Mouse (Mus musculus) kidney, embryonic 15.5 days (tissue): ENCODE data around the gene Tab2. TPM values are rescaled to one million over a fixed set of nuclear protein-coding genes. Genes with fewer than 3 reads are reported as not detected.
A peak's percentile ranks its signal among the peaks of the same experiment; 100 is the strongest.

Experiments used
- ATAC-seq: fragments of 200-750 bp; cut with Nextera tagmentation; replicated peaks from 2 replicates; pipeline ENCODE4 v1.8.0; 2017; ENCODE audit warnings: moderate TSS enrichment; ENCODE audit not compliant: low FRiP score
- H3K27ac ChIP-seq: fragments of 300-500 bp; sonication (generic); 2 replicates; pipeline ENCODE4 v1.5.1; 2015; ENCODE audit warnings: mild to moderate bottlenecking, inconsistent platforms
- H3K27me3 ChIP-seq: fragments of 300-500 bp; sonication (generic); 2 replicates; pipeline ENCODE4 v1.6.1; 2015; ENCODE audit warnings: inconsistent platforms
- H3K36me3 ChIP-seq: fragments of 300-500 bp; sonication (generic); 2 replicates; pipeline ENCODE4 v1.6.1; 2015; ENCODE audit warnings: inconsistent platforms
- H3K4me1 ChIP-seq: fragments of 300-500 bp; sonication (generic); 2 replicates; pipeline ENCODE4 v1.6.1; 2015; ENCODE audit warnings: inconsistent platforms
- H3K4me2 ChIP-seq: fragments of 300-500 bp; sonication (generic); 2 replicates; pipeline ENCODE4 v1.6.1; 2015; ENCODE audit warnings: moderate library complexity, mild to moderate bottlenecking, inconsistent platforms
- H3K4me3 ChIP-seq: fragments of 300-500 bp; sonication (generic); replicated peaks from 2 replicates; pipeline ENCODE4 v1.5.1; 2015; ENCODE audit warnings: mild to moderate bottlenecking, inconsistent platforms
- H3K9ac ChIP-seq: fragments of 300-500 bp; sonication (generic); 2 replicates; pipeline ENCODE4 v1.6.1; 2015; ENCODE audit warnings: mild to moderate bottlenecking, inconsistent platforms
- H3K9me3 ChIP-seq: fragments of 300-500 bp; sonication (generic); replicated peaks from 2 replicates; pipeline ENCODE4 v1.6.1; 2016; ENCODE audit warnings: inconsistent platforms
- WGBS: fragments of 180-500 bp; shearing (Covaris S2); methylation state at CpG from one replicate; pipeline ENCODE4 v1.1.7; 2015; ENCODE audit warnings: mixed read lengths; 5-methylcytosine and 5-hydroxymethylcytosine counted together
- polyA plus RNA-seq: library from polyadenylated mRNA; unstranded; fragments of >200 nt; fragmentation: Nextera tagmentation; extraction: Ambion mirVana; gene quantifications from 2 replicates; pipeline ENCODE4 v1.2.1, GENCODE M21; 2015

Tab2 gene
- polyA plus RNA-seq = 19.8 and 20.6 TPM in 2 replicates

DNA sequence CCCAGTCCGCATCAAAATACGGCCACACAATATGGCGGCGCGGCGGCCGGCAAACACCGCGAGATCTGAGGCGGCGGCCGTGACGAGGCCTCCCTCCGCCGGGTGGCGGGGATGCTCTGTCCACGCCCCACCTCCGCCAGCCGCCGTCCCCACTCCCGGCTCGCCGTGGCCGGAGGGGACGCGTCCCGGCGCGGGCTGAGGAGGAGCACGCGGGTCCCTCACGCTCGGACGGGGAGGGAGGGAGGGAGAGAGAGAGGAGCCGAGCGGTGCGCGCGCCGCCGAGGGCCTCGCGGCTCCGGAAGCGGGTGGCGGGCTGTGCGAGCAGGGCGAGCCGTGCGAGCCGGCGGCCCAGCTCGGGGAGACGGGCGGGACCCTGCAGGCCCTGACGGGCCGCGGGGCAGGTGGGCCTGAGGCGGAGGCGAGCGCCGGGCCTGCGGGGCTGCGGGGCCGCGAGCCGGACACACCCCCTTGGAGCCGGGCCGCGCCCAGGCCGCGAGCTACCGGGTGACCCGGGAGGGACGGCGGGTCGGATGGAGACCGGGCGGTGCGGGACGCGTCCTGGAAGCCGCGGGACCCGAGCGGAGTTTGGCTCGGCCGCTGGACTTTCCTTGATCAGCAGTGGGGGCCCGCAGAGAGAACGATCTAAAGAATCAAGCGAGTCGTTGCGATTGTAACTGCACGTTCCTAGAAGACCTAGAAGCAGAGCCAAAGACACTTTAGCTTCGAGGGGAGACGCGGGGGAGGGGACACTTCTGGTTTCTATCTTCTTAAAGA lies at the start of gene Tab2:
Tab2 (minus strand) TSS at position 3 of the 774 bp plus-strand sequence.
- Histone ChIP-seq H3K27ac (peak within 1 kb of the TSS; percentile 99), H3K36me3 (no peaks in the 10 kb centered on the region), H3K4me1 (peaks cover 24% of the 10 kb centered on the region), H3K4me3 (peak within 1 kb of the TSS; percentile 94), H3K9me3 (no peaks in the 10 kb centered on the region), H3K9ac (peak within 1 kb of the TSS; percentile 98), H3K27me3 (no peaks in the 10 kb centered on the region), H3K4me2 (peak within 1 kb of the TSS; percentile 77)
- WGBS = under 1% methylated on average over 51 of the region's 97 CpGs
- peak; percentile 96 for ATAC-seq

- H3K36me3 ChIP-seq = no peaks in the 10 kb centered on the region
- ATAC-seq = no peak
- no peaks in the 10 kb centered on the region for H3K27me3 ChIP-seq
- no peak overlapping the region for H3K9ac ChIP-seq
- no peaks in the 10 kb centered on the region for H3K9me3 ChIP-seq
- H3K27ac ChIP-seq = no peak overlapping the region
- 68% methylated on average over 10 of the region's 10 CpGs for WGBS
- H3K4me1 ChIP-seq = no peaks in the 10 kb centered on the region
- H3K4me2 ChIP-seq = no peak overlapping the region
- no peak overlapping the region for H3K4me3 ChIP-seq
Observed at GRCm38 (mm10) chr10:7992258-7992919, 36.4 kb upstream of the Tab2 start.

DNA sequence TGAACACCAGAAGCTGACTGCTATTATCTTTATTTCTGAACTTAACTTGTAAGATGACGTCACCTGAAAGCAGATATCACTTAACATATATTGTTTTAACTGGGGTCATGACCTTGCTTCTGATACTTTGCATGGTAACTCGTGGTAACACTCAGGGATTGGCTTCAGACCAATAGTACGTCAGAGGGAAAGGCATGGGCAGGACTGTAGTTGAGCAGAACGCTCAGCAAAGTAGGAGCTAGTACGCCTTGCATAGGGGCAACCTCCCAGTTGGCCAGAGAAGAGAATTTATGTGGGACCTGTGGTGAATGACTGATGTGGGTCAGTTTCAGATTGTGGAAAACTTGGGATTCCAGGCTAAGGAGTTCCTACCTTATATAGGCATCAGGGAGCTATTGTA lies 35.6 kb upstream of the Tab2 start:
- Histone ChIP-seq H3K9me3 (no peaks in the 10 kb centered on the region), H3K4me2 (no peak overlapping the region), H3K27ac (no peak overlapping the region), H3K36me3 (no peaks in the 10 kb centered on the region), H3K9ac (no peak overlapping the region), H3K4me3 (no peak overlapping the region), H3K27me3 (no peaks in the 10 kb centered on the region), H3K4me1 (no peaks in the 10 kb centered on the region)
- no peak for ATAC-seq
- WGBS = 56% methylated on average over 5 of the region's 5 CpGs

DNA sequence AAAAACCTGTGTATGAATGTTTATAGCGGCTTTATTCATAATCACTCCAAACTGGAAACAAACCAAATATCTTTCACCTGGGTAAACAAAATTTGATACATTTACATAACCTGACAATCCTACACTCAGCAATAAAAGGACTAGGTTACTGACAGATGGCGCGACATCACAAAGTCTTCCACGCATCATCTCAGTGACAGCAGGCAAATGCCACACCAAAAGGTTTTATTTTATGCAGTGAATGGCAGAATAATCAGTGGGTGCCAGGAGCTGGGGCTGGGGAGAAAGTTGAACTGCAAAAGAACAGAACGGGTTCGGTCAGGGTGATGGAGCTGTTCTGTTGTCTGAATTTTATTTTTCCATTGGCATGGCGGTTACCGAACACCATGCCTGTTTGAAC lies 31.5 kb upstream of the Tab2 start:
- 88% methylated on average over 8 of the region's 8 CpGs for WGBS

GRCm38 (mm10) chr10:7976462-7976861 lies 20.4 kb upstream of the Tab2 start:
- no peak for ATAC-seq
- no peak overlapping the region for H3K4me2 ChIP-seq
- 97% methylated on average over 9 of the region's 9 CpGs for WGBS
- H3K9ac ChIP-seq = no peak overlapping the region
- H3K27me3 ChIP-seq = no peaks in the 10 kb centered on the region
- H3K9me3 ChIP-seq = no peaks in the 10 kb centered on the region
- H3K27ac ChIP-seq = no peak overlapping the region
- H3K4me3 ChIP-seq = no peak overlapping the region
- no peaks in the 10 kb centered on the region for H3K4me1 ChIP-seq
- H3K36me3 ChIP-seq = no peaks in the 10 kb centered on the region

More for the DNA sequence above, 31.5 kb upstream of the Tab2 start:
- no peaks in the 10 kb centered on the region for H3K9me3 ChIP-seq
- H3K9ac ChIP-seq = no peak overlapping the region
- H3K27ac ChIP-seq = no peak overlapping the region
- no peaks in the 10 kb centered on the region for H3K36me3 ChIP-seq
- ATAC-seq = no peak
- H3K4me3 ChIP-seq = no peak overlapping the region
- no peaks in the 10 kb centered on the region for H3K27me3 ChIP-seq
- no peaks in the 10 kb centered on the region for H3K4me1 ChIP-seq
- H3K4me2 ChIP-seq = no peak overlapping the region

DNA sequence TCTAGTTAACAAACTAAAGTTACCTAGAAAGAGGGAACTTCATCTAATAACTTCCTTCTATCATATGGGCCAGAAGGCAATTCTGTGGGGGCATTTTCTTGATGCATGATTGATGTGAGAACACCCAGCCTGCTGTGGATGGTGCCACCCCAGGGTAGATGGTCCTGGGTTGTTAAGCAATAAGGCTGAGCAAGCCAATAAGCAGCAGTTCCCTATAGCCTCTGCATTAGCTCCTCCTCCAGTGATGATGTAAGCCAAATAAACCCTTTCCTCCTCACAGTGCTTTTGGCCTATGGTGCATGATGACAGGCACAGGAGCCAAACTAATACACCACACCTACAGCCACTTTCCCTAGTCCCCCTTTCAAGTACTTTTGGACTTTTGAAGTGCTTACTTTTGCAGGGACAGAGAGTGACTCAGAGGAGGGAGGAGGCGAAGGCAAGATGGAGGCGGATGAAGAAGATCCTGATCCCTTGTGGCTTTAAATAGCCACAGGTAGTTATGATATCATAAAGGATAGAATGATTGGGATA lies 12.8 kb upstream of the Tab2 start:
- Histone ChIP-seq H3K27ac (no peak overlapping the region), H3K4me2 (no peak overlapping the region), H3K27me3 (no peaks in the 10 kb centered on the region), H3K9ac (no peak overlapping the region), H3K36me3 (no peaks in the 10 kb centered on the region), H3K4me1 (no peaks in the 10 kb centered on the region), H3K4me3 (no peak overlapping the region), H3K9me3 (no peaks in the 10 kb centered on the region)
- no peak for ATAC-seq
- 89% methylated on average over 2 of the region's 2 CpGs for WGBS

DNA sequence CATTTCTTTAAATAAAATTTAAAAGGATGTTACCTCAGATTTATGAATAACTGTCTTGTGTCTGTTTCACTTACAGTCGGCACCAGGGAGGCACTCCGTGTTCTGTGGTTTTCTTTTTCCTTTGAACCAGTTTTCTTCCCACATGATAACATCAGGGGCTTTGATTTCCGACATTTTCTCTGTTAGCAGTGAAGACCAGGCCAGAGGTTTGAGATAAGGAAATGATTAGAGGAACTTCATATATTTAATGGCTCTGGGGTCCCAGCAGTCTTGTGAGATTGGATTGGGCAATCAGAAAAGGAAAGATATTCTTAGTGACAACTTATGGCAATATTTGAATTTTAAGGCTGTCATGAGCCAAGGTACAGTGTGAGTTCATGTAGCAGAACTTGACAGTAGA lies 11.1 kb upstream of the Tab2 start:
- 54% methylated on average over 3 of the region's 3 CpGs for WGBS
- H3K9ac ChIP-seq = no peak overlapping the region
- no peaks in the 10 kb centered on the region for H3K36me3 ChIP-seq
- no peaks in the 10 kb centered on the region for H3K27me3 ChIP-seq
- no peak overlapping the region for H3K27ac ChIP-seq
- no peak overlapping the region for H3K4me3 ChIP-seq
- ATAC-seq = no peak
- H3K4me1 ChIP-seq = no peaks in the 10 kb centered on the region
- no peak overlapping the region for H3K4me2 ChIP-seq
- H3K9me3 ChIP-seq = no peaks in the 10 kb centered on the region

DNA sequence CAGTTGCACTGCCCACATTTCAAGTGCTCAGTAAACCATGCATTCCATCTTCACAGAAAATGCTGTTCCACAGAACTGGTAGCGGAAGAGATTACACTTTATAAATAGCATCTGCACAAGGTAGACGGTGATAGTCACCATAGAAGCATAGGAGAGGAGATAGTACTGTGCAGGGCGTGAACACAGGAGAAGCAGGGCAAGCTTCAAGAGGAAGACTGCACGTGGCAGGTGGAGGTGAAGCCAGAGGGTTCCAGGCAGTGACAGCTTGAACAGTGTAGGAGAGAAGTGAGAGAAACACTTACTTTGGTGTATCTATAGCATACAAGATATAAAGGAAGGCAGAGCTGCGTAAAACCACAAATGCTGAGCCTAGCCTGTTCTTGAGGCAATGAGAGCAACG lies 3.0 kb upstream of the Tab2 start:
- Histone ChIP-seq H3K4me2 (no peak overlapping the region), H3K4me3 (no peak overlapping the region), H3K9ac (no peak overlapping the region), H3K27ac (no peak overlapping the region), H3K36me3 (no peaks in the 10 kb centered on the region), H3K27me3 (no peaks in the 10 kb centered on the region), H3K9me3 (no peaks in the 10 kb centered on the region), H3K4me1 (peaks cover 8% of the 10 kb centered on the region)
- no peak for ATAC-seq
- 79% methylated on average over 6 of the region's 6 CpGs for WGBS

DNA sequence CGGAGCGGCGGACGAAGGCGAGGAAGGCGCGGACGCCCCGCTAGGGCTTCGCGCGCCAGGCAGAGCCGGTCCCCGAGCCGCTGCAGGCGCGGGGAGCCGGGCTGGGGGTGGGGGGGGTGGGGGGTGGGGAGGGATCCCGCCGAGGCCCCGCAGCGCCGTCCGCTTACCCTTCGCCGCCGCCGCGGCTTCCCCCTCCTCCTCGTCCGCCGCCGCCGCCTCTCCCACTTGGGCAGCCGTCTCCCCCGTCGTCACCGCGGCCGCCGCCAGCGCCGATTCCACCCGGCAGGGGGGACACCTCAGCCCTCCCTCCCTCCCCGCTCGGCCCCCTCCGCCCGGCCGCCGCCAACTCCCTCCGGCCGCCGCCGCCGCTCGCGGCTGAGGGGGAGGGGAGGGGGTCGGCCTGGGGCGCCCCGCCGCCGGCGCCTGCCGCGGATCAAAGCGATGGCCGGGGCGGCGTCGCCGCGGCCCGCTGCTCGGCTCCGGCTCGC lies 352 bp downstream of the Tab2 start:
- 0% methylated on average over 4 of the region's 76 CpGs for WGBS
- peak; percentile 80 for ATAC-seq
- Histone ChIP-seq H3K27me3 (no peaks in the 10 kb centered on the region), H3K27ac (peak overlapping the region; percentile 99), H3K4me2 (peak overlapping the region; percentile 77), H3K4me3 (peak overlapping the region; percentile 94), H3K4me1 (peaks cover 24% of the 10 kb centered on the region), H3K9me3 (no peaks in the 10 kb centered on the region), H3K9ac (peak overlapping the region; percentile 98), H3K36me3 (no peaks in the 10 kb centered on the region)

DNA sequence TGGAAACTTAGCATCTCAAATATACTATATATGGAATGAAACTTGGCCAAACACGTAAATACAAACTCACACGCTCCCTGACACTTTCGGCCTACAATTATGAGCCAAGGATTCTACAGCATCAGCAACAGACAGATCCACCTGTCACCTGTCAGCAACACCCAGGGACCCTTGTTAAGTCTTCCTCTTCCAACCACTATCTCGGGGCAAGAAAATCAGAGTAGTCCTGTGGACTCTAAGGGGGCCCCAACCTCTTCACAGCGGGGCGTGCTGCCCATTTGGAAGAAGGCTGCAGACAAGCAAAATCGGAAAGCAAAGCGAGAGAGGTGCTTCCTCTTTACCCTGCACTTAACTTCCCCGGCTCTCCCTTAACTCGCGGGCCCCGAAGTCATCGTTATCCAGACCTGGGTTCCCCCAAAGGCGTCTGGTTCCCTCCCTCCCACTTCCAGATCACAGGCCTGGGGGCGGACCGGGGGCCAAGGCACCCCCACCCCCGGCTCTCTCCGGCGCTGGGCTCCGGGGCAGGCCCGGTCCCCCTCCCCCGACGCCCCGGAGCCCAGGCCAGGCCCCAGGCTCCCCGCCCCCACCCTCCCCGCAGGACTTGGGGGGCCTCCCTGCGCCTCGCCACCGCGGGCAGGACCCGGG lies 919 bp downstream of the Tab2 start:
- Histone ChIP-seq H3K27me3 (no peaks in the 10 kb centered on the region), H3K4me3 (peak overlapping the region; percentile 94), H3K27ac (peak overlapping the region; percentile 99), H3K4me1 (peaks cover 24% of the 10 kb centered on the region), H3K9me3 (no peaks in the 10 kb centered on the region), H3K36me3 (no peaks in the 10 kb centered on the region), H3K9ac (peak overlapping the region; percentile 98), H3K4me2 (peak overlapping the region; percentile 77)
- ATAC-seq = peak; percentile 0; the same call in 1 of the 2 replicates
- under 1% methylated on average over 25 of the region's 31 CpGs for WGBS

DNA sequence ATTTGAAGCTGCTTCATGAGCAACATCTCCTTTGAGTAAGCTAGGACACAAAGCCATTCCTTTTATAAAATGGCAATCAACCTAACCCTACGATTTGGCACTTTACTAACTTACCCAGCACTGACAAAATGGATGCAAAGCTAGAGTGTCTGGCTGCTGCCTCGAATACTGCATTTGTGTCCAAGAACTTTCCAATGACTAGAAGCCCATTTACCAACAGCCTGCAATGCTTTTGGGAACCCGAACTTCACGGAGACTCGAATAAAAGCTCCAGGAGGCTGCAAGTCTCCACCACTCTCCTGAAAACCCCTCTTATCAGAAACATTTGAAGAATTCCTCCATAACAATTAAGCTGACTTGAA lies 1.4 kb downstream of the Tab2 start:
- peaks cover 24% of the 10 kb centered on the region for H3K4me1 ChIP-seq
- ATAC-seq = no peak

GRCm38 (mm10) chr10:7943006-7943405 lies 13.0 kb downstream of the Tab2 start:
- no peak for ATAC-seq
- WGBS = 23% methylated on average over 3 of the region's 3 CpGs
- H3K9ac ChIP-seq = no peak overlapping the region
- H3K36me3 ChIP-seq = peaks cover 8% of the 10 kb centered on the region; the same call in 1 of the 2 replicates
- H3K27ac ChIP-seq = 0 out of 2 replicates have a peak overlapping the region, but pooled peaks have one; percentile 18
- H3K9me3 ChIP-seq = no peaks in the 10 kb centered on the region
- peaks cover 4% of the 10 kb centered on the region for H3K4me1 ChIP-seq
- H3K4me3 ChIP-seq = no peak overlapping the region
- no peak overlapping the region for H3K4me2 ChIP-seq
- no peaks in the 10 kb centered on the region for H3K27me3 ChIP-seq

More for the DNA sequence above, 1.4 kb downstream of the Tab2 start:
- H3K27ac ChIP-seq = peak overlapping the region; percentile 99; the same call in 1 of the 2 replicates
- no peaks in the 10 kb centered on the region for H3K27me3 ChIP-seq
- WGBS = under 1% methylated on average over 5 of the region's 5 CpGs
- peak overlapping the region; percentile 77 for H3K4me2 ChIP-seq
- H3K9me3 ChIP-seq = no peaks in the 10 kb centered on the region
- no peaks in the 10 kb centered on the region for H3K36me3 ChIP-seq
- peak overlapping the region; percentile 98 for H3K9ac ChIP-seq
- H3K4me3 ChIP-seq = peak overlapping the region; percentile 94
